Mouse (Mus musculus): ENCODE data around the gene Ppp5c. TPM values are rescaled to one million over a fixed set of nuclear protein-coding genes. Genes with fewer than 3 reads are reported as not detected.
A peak's percentile ranks its signal among the peaks of the same experiment; 100 is the strongest.

Ppp5c gene
- polyA plus RNA-seq, 1 experiment from 2014 or later, result 110 TPM

DNA sequence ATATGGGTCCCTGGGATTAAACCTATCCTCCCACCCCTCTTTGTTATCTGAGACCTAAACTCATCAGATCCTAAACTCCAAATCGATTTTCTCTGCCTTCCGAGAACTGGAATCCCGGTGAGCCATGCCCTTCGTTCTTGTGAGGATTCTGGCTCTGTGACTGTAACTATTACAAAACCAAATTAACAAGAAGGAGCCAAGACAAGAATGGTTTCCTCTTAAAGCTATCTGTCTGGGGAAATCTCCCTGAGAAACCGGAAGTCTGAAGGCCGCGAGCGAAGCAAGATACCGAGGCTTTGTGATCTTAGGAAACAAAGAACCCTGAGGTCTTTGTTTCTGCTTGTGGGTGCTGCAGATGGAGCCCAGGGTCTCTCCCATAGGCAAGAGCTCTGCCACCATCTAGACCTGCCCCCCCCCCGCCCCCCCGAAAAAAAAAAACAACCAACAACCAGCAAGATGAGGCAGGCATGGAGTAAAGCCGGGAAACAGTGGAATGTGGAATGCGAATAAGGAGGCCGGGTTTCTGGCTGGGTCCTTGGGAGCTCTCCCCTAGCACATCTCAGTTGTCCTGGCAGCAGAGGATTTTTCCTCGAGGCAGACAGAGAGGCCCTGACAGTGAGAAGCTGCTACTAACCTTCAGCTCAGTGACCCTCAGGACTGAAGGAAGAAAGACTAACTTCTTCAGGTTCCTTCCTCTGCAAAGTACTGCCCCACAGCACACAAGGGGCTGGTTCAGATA is 37.5 kb downstream of the Ppp5c start:
- peaks cover 45% of the 10 kb centered on the region for H3K4me1 ChIP-seq
- no peak overlapping the region for H3K4me2 ChIP-seq
- H3K9me3 ChIP-seq, result no peaks in the 10 kb centered on the region
- H3K27me3 ChIP-seq, result no peaks in the 10 kb centered on the region
- no peak overlapping the region for H3K4me3 ChIP-seq
- WGBS, result 27% methylated on average over 15 of the region's 15 CpGs
- no peak overlapping the region for H3K9ac ChIP-seq
- no peaks in the 10 kb centered on the region for H3K36me3 ChIP-seq
- H3K27ac ChIP-seq, result peak overlapping the region; percentile 92
- no peak for ATAC-seq (ENCODE audit: borderline replicate concordance, extremely low read depth, low FRiP score, low TSS enrichment)

DNA sequence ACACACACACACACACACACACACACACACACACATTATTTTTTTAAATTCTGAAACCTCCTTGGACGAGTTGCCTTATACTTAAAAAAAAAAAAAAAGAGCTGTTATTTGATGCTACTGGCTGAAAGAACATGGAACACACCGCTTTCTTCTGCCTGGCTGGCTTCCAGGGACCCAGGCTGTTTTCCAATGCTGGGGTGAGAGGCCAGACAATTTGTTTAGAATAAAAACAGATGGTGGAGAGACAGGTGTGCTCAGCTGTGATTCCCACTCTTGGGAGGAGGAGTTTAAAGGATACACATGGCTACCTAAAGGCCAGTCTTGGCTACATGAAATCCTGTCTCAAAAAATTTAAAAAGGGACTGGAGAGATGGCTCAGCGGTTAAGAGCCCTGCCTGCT is 39.3 kb downstream of the Ppp5c start:
- Histone ChIP-seq H3K27ac (no peak overlapping the region), H3K27me3 (no peaks in the 10 kb centered on the region), H3K4me3 (no peak overlapping the region), H3K36me3 (no peaks in the 10 kb centered on the region), H3K9me3 (no peaks in the 10 kb centered on the region), H3K9ac (no peak overlapping the region), H3K4me1 (peaks cover 39% of the 10 kb centered on the region), H3K4me2 (no peak overlapping the region)
- WGBS, result 35% methylated on average over 3 of the region's 3 CpGs
- ATAC-seq (ENCODE audit: borderline replicate concordance, extremely low read depth, low FRiP score, low TSS enrichment), result no peak; the same call in 1 of the 2 replicates

DNA sequence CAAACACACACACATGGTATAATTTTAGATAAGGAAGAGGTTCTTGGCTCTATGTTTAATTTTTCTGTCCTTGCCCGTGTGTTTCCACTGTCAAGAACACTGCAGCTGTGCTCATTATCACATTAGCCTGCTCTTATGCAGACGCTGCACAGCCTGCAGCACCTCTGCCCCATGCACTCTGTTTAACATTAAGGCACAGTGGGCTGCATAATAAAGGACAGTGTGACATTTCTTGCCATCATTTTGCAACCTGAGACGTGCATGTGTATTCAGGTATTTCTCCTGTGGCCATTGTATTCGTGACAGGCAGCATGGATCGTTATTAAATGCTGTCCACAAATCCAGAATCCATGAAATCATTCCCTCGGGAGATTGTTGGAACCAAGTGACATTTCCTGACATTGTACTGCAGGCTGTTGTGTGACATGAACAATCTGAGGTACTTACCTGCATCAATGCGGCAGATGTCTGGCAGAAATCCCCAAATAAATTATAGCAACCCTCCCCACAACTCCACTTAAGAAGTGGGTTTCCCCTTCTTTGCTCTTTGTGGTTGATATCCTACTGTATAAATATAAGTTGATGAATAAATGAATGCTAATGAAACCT is 40.1 kb downstream of the Ppp5c start:
- H3K27me3 ChIP-seq, result no peaks in the 10 kb centered on the region
- peaks cover 40% of the 10 kb centered on the region for H3K4me1 ChIP-seq
- no peak overlapping the region for H3K9ac ChIP-seq
- H3K27ac ChIP-seq, result no peak overlapping the region
- no peak for ATAC-seq (ENCODE audit: borderline replicate concordance, extremely low read depth, low FRiP score, low TSS enrichment)
- H3K9me3 ChIP-seq, result no peaks in the 10 kb centered on the region
- WGBS, result 35% methylated on average over 7 of the region's 7 CpGs
- H3K36me3 ChIP-seq, result no peaks in the 10 kb centered on the region
- no peak overlapping the region for H3K4me3 ChIP-seq
- no peak overlapping the region for H3K4me2 ChIP-seq

DNA sequence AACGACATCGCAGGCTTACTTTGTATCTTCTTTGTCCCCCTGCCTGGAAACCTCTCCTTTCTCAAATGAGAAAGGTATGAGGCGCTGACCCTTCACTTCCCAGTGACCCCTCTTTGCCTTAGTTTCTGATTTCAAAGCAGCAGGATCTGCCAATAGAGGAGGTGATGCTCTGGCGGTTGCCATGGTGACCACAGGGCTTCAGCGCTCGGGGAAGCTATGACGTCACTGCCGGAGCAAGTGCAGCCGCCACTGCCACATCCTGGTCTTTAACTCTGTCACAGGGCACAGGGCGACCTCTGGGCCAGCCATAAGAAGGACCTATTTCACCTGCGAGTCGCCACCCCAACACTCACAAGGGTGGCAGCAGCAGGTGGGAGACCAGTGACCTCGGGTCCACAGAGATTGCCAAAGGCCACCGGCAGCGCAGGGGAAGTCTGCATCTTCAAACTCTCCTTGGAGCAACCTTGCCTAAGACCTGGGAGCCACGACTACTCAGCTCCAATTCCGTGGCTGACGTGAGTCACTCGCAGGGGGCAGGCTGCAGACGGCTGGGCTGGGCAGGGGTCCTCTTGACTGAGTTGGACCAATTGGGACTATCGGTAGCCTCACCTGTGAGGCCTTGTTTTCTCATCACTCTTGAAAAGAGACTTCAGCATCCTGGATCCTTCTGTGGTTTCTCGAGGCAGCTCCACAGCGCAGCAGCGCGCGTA is 44.7 kb downstream of the Ppp5c start, which contains the start of gene Gm42372:
Gm42372 (plus strand) TSS at position 228 of the 710 bp plus-strand sequence.
- peaks cover 22% of the 10 kb centered on the region for H3K4me1 ChIP-seq
- H3K9ac ChIP-seq, result no peak within 1 kb of the TSS
- no peaks in the 10 kb centered on the region for H3K9me3 ChIP-seq
- H3K36me3 ChIP-seq, result no peaks in the 10 kb centered on the region
- no peaks in the 10 kb centered on the region for H3K27me3 ChIP-seq
- ATAC-seq (ENCODE audit: borderline replicate concordance, extremely low read depth, low FRiP score, low TSS enrichment), result no peak
- H3K4me3 ChIP-seq, result no peak within 1 kb of the TSS
- no peak within 1 kb of the TSS for H3K27ac ChIP-seq
- H3K4me2 ChIP-seq, result no peak within 1 kb of the TSS
- 25% methylated on average over 26 of the region's 26 CpGs for WGBS

DNA sequence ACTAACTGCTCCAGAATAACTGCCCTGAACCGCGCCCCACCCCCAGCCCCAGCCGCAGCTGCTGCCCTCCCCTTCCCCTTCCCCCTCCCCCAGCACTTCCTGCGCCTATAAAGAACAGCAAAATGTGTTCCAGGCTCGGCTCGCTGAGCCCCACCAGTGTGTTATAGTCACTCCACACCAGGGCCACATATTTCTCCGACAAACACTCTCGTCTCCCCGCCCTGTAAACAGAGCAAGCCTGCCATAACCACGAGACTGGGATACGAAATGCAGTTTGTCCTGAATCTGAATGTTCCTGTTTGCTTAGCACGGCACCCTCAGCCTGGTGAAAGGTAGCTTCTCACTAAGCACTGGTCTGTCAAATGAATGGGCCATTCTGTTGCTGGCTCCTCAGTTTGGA is 47.4 kb downstream of the Ppp5c start:
- WGBS, result 0% methylated on average over 12 of the region's 12 CpGs
- H3K4me1 ChIP-seq, result peaks cover 18% of the 10 kb centered on the region
- no peaks in the 10 kb centered on the region for H3K9me3 ChIP-seq
- no peaks in the 10 kb centered on the region for H3K27me3 ChIP-seq
- H3K36me3 ChIP-seq, result no peaks in the 10 kb centered on the region
- peak overlapping the region; percentile 78 for H3K27ac ChIP-seq
- peak overlapping the region; percentile 51 for H3K4me2 ChIP-seq
- H3K4me3 ChIP-seq, result peak overlapping the region; percentile 23
- peak overlapping the region; percentile 14; the same call in 1 of the 2 replicates for H3K9ac ChIP-seq
- peak; percentile 81 for ATAC-seq (ENCODE audit: borderline replicate concordance, extremely low read depth, low FRiP score, low TSS enrichment)

DNA sequence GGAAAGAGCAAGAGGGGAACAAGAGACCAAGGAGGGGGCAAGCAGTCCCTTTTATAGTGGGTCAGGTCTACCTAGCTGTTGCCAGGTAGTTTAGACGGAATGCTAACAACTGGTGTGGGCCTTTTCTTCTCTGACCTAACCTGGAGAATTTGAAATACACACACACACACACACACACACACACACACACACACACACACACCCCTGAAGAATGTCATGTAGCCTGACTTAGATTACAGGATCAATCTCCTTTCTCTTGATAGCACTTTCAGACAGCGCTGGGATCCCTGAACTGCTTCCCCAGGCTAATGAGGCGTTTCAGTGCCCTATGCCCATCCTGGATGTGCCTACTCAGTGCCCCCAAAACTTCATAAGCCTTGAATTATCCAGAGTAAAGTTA is 49.1 kb downstream of the Ppp5c start:
- H3K27me3 ChIP-seq, result no peaks in the 10 kb centered on the region
- no peak overlapping the region for H3K27ac ChIP-seq
- no peak for ATAC-seq (ENCODE audit: borderline replicate concordance, extremely low read depth, low FRiP score, low TSS enrichment)
- H3K9ac ChIP-seq, result no peak overlapping the region
- H3K9me3 ChIP-seq, result no peaks in the 10 kb centered on the region
- peaks cover 31% of the 10 kb centered on the region for H3K4me1 ChIP-seq
- no peaks in the 10 kb centered on the region for H3K36me3 ChIP-seq
- H3K4me3 ChIP-seq, result no peak overlapping the region
- H3K4me2 ChIP-seq, result no peak overlapping the region
- WGBS, result 91% methylated on average over 3 of the region's 3 CpGs

DNA sequence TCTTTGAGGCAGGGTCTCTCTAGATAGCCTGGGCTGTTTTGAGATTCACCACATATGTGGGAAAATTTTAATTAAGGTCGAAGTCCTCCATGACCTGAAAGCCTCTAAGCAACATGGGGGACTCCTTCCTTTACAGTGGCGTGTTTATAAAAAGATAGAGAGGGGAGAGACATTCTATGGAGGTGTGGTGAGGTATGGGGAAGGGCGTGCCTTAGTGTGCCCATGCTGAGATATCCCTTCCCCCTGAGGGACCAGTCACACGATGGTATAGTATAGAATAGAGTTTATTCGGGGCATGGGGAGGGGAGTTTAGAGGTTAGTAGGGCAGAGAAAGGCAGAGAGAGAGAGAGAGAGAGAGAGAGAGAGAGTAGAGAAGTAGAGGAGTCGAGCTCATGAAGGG is 49.6 kb downstream of the Ppp5c start:
- Histone ChIP-seq H3K27me3 (no peaks in the 10 kb centered on the region), H3K4me2 (no peak overlapping the region), H3K36me3 (no peaks in the 10 kb centered on the region), H3K9ac (no peak overlapping the region), H3K27ac (no peak overlapping the region), H3K9me3 (no peaks in the 10 kb centered on the region), H3K4me3 (no peak overlapping the region), H3K4me1 (peaks cover 31% of the 10 kb centered on the region)
- 78% methylated on average over 6 of the region's 6 CpGs for WGBS
- no peak for ATAC-seq (ENCODE audit: borderline replicate concordance, extremely low read depth, low FRiP score, low TSS enrichment)

DNA sequence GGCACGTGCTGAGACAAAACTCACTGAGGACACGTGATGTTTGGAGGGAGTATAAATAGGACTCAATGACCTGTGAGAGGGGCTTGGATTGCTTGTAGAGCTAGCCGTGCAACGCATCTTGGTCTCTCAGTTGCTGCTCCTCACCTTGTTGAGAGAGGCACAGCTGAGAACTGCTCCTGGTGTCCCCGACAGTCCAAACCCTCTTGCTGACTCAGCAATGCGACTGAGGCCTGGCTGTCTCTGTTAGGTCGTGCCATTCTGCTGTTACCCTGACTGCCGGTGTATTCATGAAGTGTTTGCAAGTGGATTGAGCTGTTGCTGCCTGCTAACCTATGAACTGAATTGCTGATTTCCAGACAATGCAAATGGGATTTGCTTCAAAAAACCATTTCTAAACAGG is 51.4 kb downstream of the Ppp5c start:
- no peak overlapping the region for H3K9ac ChIP-seq
- 42% methylated on average over 8 of the region's 8 CpGs for WGBS
- no peaks in the 10 kb centered on the region for H3K36me3 ChIP-seq
- no peak overlapping the region for H3K27ac ChIP-seq
- ATAC-seq (ENCODE audit: borderline replicate concordance, extremely low read depth, low FRiP score, low TSS enrichment), result no peak
- H3K4me2 ChIP-seq, result no peak overlapping the region
- H3K9me3 ChIP-seq, result no peaks in the 10 kb centered on the region
- H3K4me3 ChIP-seq, result no peak overlapping the region
- no peaks in the 10 kb centered on the region for H3K27me3 ChIP-seq
- H3K4me1 ChIP-seq, result peaks cover 27% of the 10 kb centered on the region

DNA sequence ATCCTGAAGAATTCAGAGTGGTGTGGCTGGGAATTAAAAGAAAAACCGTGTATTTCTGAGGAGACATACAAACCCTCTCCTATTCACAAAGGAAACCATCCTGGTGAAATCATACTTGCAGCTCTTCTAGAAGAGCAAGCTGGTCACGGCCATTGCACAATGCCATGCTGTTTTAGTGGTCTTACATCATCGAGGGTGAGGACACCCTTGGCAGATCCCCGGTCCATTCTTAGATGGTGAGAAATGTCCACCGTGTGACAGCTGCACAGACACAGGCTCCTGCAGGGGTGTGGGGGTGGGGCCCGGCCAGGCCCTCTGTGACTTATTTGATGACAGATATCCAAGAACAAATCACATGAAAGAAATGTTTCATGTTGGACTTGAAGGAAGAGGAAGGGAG is 53.7 kb downstream of the Ppp5c start:
- Histone ChIP-seq H3K36me3 (no peaks in the 10 kb centered on the region), H3K9ac (no peak overlapping the region), H3K9me3 (no peaks in the 10 kb centered on the region), H3K27me3 (no peaks in the 10 kb centered on the region), H3K27ac (peak overlapping the region; percentile 64), H3K4me1 (peaks cover 17% of the 10 kb centered on the region), H3K4me2 (no peak overlapping the region), H3K4me3 (no peak overlapping the region)
- WGBS, result 30% methylated on average over 6 of the region's 6 CpGs
- ATAC-seq (ENCODE audit: borderline replicate concordance, extremely low read depth, low FRiP score, low TSS enrichment), result peak; percentile 89

DNA sequence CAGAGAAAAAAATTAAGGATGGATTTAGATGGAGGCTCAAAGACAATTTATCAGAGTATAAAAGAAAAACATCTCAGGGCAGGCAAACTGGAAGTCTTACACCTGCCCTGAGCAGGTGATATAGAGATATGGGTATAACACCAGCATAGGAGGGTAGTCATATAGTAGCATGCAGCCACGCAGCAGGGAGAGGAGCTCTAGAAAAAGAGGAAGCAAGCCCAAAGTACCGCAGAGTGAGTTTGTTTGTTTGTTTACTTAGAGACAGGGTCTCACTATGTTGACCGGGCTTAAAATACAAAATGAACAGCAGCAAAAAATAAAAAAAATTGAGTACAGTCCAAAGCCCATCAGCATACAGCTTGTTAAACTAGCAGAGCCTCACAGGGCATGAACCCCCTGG is 56.6 kb downstream of the Ppp5c start:
- Histone ChIP-seq H3K4me1 (peaks cover 15% of the 10 kb centered on the region), H3K27ac (no peak overlapping the region), H3K4me2 (no peak overlapping the region), H3K27me3 (no peaks in the 10 kb centered on the region), H3K4me3 (no peak overlapping the region), H3K9me3 (no peaks in the 10 kb centered on the region), H3K9ac (no peak overlapping the region), H3K36me3 (no peaks in the 10 kb centered on the region)
- no peak for ATAC-seq (ENCODE audit: borderline replicate concordance, extremely low read depth, low FRiP score, low TSS enrichment)
- 58% methylated on average over 3 of the region's 3 CpGs for WGBS

DNA sequence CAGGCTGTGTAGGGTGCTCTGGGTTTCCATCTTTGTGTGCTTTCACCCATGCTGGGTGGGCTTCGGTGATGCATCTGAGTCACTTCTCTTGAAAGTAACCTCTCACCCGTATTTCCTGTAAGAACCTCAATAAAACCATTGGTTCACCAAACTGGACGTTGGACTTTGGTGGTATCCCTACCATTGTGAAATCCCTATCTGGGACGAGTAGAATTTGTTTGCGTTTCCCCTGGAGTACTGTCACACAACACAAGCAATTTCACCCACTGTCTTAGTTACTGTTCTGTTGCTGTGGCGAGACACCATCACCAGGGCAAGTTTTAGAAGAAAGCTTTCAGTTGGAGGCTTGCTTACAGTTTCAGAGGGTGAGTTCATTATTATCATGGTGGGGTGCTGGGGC is 59.3 kb downstream of the Ppp5c start:
- Histone ChIP-seq H3K9ac (no peak overlapping the region), H3K4me3 (no peak overlapping the region), H3K27me3 (no peaks in the 10 kb centered on the region), H3K4me1 (no peaks in the 10 kb centered on the region), H3K36me3 (no peaks in the 10 kb centered on the region), H3K9me3 (no peaks in the 10 kb centered on the region), H3K27ac (no peak overlapping the region), H3K4me2 (no peak overlapping the region)
- 80% methylated on average over 6 of the region's 6 CpGs for WGBS
- ATAC-seq (ENCODE audit: borderline replicate concordance, extremely low read depth, low FRiP score, low TSS enrichment), result no peak

DNA sequence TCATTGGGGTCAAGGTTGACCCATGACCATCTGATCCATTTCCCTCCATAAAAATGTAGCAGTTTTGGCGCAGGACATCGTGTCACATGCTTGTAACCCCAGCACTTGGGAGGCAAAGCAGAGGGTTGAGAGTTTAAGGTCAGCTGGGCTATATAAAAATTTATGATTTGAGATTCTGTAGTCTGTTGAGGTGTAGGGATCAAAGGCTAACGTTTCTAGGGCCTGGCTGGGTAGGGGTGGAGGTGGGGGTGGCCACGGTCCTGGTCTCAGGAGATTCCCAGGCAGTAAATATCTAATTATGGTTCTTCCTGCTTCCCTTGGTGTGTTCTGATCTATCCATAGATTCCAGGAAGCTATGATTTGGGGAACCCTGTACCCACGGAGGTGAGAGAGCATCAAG is 66.0 kb downstream of the Ppp5c start:
- no peak overlapping the region for H3K4me2 ChIP-seq
- no peak overlapping the region for H3K27ac ChIP-seq
- no peak overlapping the region for H3K4me3 ChIP-seq
- 62% methylated on average over 5 of the region's 5 CpGs for WGBS
- ATAC-seq (ENCODE audit: borderline replicate concordance, extremely low read depth, low FRiP score, low TSS enrichment), result no peak
- no peak overlapping the region for H3K9ac ChIP-seq
- no peaks in the 10 kb centered on the region; the same call in 1 of the 2 replicates for H3K27me3 ChIP-seq
- no peaks in the 10 kb centered on the region for H3K36me3 ChIP-seq
- H3K4me1 ChIP-seq, result no peaks in the 10 kb centered on the region
- no peaks in the 10 kb centered on the region for H3K9me3 ChIP-seq
